Mouse (Mus musculus): Measurements from ENCODE around the gene Fam196a. TPM values are rescaled to one million over a fixed set of nuclear protein-coding genes. Genes with fewer than 3 reads are reported as not detected.

The Fam196a gene
- polyA plus RNA-seq, 1 experiment from 2014 or later: 1.3 TPM

DNA sequence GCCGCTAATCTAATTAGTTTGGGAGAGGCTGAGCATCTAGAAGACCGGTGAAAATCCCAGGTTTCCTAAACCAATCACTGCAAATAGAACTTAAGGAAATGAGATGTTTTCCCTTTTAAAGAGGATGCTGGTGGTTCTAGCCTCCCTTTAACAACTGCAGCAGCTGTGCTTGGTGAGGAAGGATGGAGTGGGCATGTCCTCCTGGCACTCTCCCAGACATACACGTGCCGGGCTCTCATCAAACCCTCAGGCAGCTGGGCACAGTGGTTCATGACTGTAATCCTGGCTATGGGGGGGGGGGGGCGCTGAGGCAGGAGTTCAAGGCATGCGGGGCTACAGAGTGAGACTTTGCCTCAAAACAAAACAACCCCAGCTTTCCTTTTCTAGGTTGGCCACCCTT is 4.8 kb upstream of the Fam196a start:
- H3K27ac ChIP-seq (ENCODE audit: low read length): no peak overlapping the region
- H3K4me3 ChIP-seq (ENCODE audit: low read depth, low read length): no peak overlapping the region
- H3K9me3 ChIP-seq (ENCODE audit: low read length): no peaks in the 10 kb centered on the region
- DNase-seq (ENCODE audit: low spot score) (no peak), ATAC-seq (no peak)
- no peak overlapping the region for H3K9ac ChIP-seq (replicated peaks; ENCODE audit: low read depth)
- TF ChIP-seq EP300 (IDR thresholded peaks at IDR 0.05): no peak
- TF ChIP-seq CTCF (IDR thresholded peaks at IDR 0.05): no peak
- H3K4me1 ChIP-seq (ENCODE audit: insufficient read depth, low read depth, low read length): no peaks in the 10 kb centered on the region
- no peaks in the 10 kb centered on the region for H3K36me3 ChIP-seq (ENCODE audit: insufficient read depth, low read length)
- no peaks in the 10 kb centered on the region for H3K27me3 ChIP-seq (replicated peaks; ENCODE audit: insufficient read depth, low read length)
- 63% methylated on average over 6 of the region's 6 CpGs for WGBS
- H3K4me2 ChIP-seq (replicated peaks; ENCODE audit: low read depth, low read length): no peak overlapping the region

DNA sequence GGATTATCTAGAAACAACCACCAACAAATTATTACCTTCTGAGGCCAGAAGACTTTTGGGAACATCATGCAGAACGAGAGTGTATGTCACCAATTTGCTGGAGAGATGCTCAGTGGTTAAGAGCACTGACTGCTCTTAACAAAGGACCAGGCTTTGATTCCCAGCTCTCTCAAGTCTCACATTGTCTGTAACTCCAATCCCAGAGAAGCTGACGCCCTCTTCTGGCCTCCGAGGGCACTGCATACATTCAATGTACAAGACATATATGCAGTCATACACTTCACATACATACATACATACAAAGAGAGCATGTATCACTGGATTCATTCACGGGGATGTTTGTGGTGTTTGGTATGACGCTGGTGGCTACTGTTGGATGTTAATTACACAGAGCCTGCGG is 3.7 kb upstream of the Fam196a start:
- H3K9me3 ChIP-seq (ENCODE audit: low read length): no peaks in the 10 kb centered on the region
- H3K4me1 ChIP-seq (ENCODE audit: insufficient read depth, low read depth, low read length): peaks cover 9% of the 10 kb centered on the region
- no peak overlapping the region for H3K27ac ChIP-seq (ENCODE audit: low read length)
- no peak overlapping the region for H3K9ac ChIP-seq (replicated peaks; ENCODE audit: low read depth)
- 0 out of 2 replicates have a peak, but pooled peaks cover 7% of the 10 kb centered on the region for H3K27me3 ChIP-seq (replicated peaks; ENCODE audit: insufficient read depth, low read length)
- H3K36me3 ChIP-seq (ENCODE audit: insufficient read depth, low read length): no peaks in the 10 kb centered on the region
- TF ChIP-seq CTCF (IDR thresholded peaks at IDR 0.05) (no peak), EP300 (IDR thresholded peaks at IDR 0.05) (no peak)
- no peak overlapping the region for H3K4me3 ChIP-seq (ENCODE audit: low read depth, low read length)
- DNase-seq (ENCODE audit: low spot score) (no peak), ATAC-seq (no peak)
- no peak overlapping the region for H3K4me2 ChIP-seq (replicated peaks; ENCODE audit: low read depth, low read length)
- WGBS: 97% methylated on average over 6 of the region's 6 CpGs

GRCm38 (mm10) chr7:134937471-134937926 is 731 bp downstream of the Fam196a start:
- H3K4me1 ChIP-seq (ENCODE audit: insufficient read depth, low read depth, low read length): peaks cover 11% of the 10 kb centered on the region
- DNase-seq (ENCODE audit: low spot score) (no peak), ATAC-seq (peak; percentile 18)
- no peaks in the 10 kb centered on the region for H3K9me3 ChIP-seq (ENCODE audit: low read length)
- H3K4me2 ChIP-seq (replicated peaks; ENCODE audit: low read depth, low read length): peak overlapping the region; percentile 88
- H3K36me3 ChIP-seq (ENCODE audit: insufficient read depth, low read length): no peaks in the 10 kb centered on the region
- H3K4me3 ChIP-seq (ENCODE audit: low read depth, low read length): peak overlapping the region; percentile 41
- H3K9ac ChIP-seq (replicated peaks; ENCODE audit: low read depth): no peak overlapping the region
- 0 out of 2 replicates have a peak, but pooled peaks cover 10% of the 10 kb centered on the region for H3K27me3 ChIP-seq (replicated peaks; ENCODE audit: insufficient read depth, low read length)
- no peak overlapping the region for H3K27ac ChIP-seq (ENCODE audit: low read length)
- 2% methylated on average over 33 of the region's 37 CpGs for WGBS
- no peak for TF ChIP-seq EP300 (IDR thresholded peaks at IDR 0.05)
- TF ChIP-seq CTCF (IDR thresholded peaks at IDR 0.05): no peak

DNA sequence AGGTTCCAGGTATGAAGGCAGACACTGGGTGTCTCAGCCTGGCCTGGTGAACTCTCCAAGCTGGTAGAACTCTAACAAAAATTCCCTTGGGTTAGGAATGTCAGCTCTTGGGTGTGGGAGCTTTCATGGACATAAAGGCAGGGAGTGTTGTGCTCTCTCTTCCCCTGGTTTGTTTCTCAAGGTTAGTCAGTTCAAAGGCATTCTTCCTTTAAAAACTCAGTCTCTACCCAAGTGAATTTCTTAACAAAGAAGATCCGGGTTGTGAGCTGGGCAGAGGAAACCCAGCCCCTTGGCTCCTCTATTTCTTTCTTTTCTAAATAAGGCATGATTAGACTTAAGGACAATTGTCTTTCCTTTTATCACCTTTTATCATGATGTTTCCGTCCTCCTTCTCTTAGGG is 6.3 kb downstream of the Fam196a start:
- Histone ChIP-seq H3K27me3 (replicated peaks; ENCODE audit: insufficient read depth, low read length) (0 out of 2 replicates have a peak, but pooled peaks cover 3% of the 10 kb centered on the region), H3K4me2 (replicated peaks; ENCODE audit: low read depth, low read length) (no peak overlapping the region), H3K36me3 (ENCODE audit: insufficient read depth, low read length) (no peaks in the 10 kb centered on the region), H3K4me1 (ENCODE audit: insufficient read depth, low read depth, low read length) (peaks cover 2% of the 10 kb centered on the region), H3K9me3 (ENCODE audit: low read length) (no peaks in the 10 kb centered on the region), H3K27ac (ENCODE audit: low read length) (no peak overlapping the region), H3K4me3 (ENCODE audit: low read depth, low read length) (no peak overlapping the region), H3K9ac (replicated peaks; ENCODE audit: low read depth) (no peak overlapping the region)
- DNase-seq (ENCODE audit: low spot score): no peak
- no peak for ATAC-seq
- WGBS: 64% methylated on average over 2 of the region's 2 CpGs
- TF ChIP-seq EP300 (IDR thresholded peaks at IDR 0.05) (no peak), CTCF (IDR thresholded peaks at IDR 0.05) (no peak)

DNA sequence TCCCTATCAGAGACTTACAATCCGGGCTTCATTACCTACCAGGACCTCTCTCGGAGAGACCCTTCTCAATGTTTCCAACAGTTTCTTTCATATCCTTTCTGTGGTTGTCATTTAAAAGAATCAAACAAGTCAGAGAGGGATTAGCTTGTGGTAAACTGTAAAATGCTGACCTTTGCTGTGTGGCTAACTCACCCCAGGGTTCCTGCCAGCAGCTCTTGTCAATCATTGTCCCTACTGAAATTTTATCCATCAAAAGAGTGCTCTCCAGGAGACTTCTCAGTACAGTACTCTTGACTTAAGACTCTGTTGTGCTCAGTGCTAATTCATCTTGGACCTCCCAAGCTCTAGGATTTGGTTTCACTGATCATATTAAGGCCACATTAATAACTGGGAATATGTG is 36.2 kb downstream of the Fam196a start:
- no peak overlapping the region for H3K4me3 ChIP-seq (ENCODE audit: low read depth, low read length)
- ATAC-seq: no peak
- 90% methylated on average over 2 of the region's 2 CpGs for WGBS

DNA sequence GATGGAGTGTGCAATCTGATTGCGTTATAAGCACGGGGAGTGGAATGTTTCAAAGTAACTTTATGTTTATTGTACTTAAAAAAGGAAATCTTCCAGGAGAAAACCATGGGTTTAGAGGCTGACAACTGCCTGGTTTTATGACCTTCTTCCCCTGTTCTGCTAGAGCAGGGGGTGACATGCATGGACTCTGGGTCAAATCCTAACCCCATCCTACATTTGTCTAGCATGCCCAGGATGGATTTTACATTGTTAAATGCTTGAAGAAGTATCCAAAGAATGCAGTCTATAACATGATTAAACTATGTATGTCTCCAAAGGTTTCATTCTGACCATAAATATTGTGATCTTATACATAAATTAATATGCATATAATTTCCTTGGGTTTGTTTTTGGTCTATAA is 38.8 kb downstream of the Fam196a start:
- Histone ChIP-seq H3K4me3 (ENCODE audit: low read depth, low read length) (no peak overlapping the region), H3K36me3 (ENCODE audit: insufficient read depth, low read length) (0 out of 2 replicates have a peak, but pooled peaks cover 4% of the 10 kb centered on the region), H3K4me2 (replicated peaks; ENCODE audit: low read depth, low read length) (no peak overlapping the region), H3K27ac (ENCODE audit: low read length) (no peak overlapping the region), H3K27me3 (replicated peaks; ENCODE audit: insufficient read depth, low read length) (no peaks in the 10 kb centered on the region), H3K9ac (replicated peaks; ENCODE audit: low read depth) (no peak overlapping the region), H3K4me1 (ENCODE audit: insufficient read depth, low read depth, low read length) (no peaks in the 10 kb centered on the region), H3K9me3 (ENCODE audit: low read length) (no peaks in the 10 kb centered on the region)
- TF ChIP-seq CTCF (IDR thresholded peaks at IDR 0.05) (no peak), EP300 (IDR thresholded peaks at IDR 0.05) (no peak)
- ATAC-seq: no peak
- WGBS: 67% methylated on average over 2 of the region's 2 CpGs
- DNase-seq (ENCODE audit: low spot score): no peak

More for the DNA sequence above, 36.2 kb downstream of the Fam196a start:
- Histone ChIP-seq H3K4me1 (ENCODE audit: insufficient read depth, low read depth, low read length) (no peaks in the 10 kb centered on the region), H3K36me3 (ENCODE audit: insufficient read depth, low read length) (0 out of 2 replicates have a peak, but pooled peaks cover 4% of the 10 kb centered on the region), H3K9me3 (ENCODE audit: low read length) (no peaks in the 10 kb centered on the region), H3K27me3 (replicated peaks; ENCODE audit: insufficient read depth, low read length) (no peaks in the 10 kb centered on the region), H3K27ac (ENCODE audit: low read length) (no peak overlapping the region), H3K9ac (replicated peaks; ENCODE audit: low read depth) (no peak overlapping the region), H3K4me2 (replicated peaks; ENCODE audit: low read depth, low read length) (no peak overlapping the region)
- DNase-seq (ENCODE audit: low spot score): no peak
- no peak for TF ChIP-seq EP300 (IDR thresholded peaks at IDR 0.05)

DNA sequence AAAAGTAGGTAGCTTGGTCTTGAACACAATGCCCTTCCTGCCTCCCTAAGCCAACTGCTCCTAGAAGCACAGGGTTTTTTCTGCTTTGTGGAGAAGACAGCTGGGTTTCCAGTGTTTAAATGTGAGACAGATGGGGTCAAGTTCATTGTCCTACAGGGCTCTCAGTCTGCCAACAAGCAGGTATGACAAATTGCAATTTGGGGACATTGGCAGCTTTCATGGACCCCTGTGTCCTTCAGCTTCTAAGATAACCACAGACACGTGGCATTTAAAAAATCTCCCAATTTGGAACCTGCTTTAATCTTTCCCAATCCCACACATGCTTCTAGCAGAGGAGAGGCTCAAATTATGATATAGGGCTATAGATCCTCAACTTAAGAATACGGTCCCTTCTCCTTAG is 43.6 kb downstream of the Fam196a start:
- Histone ChIP-seq H3K4me2 (replicated peaks; ENCODE audit: low read depth, low read length) (no peak overlapping the region), H3K27ac (ENCODE audit: low read length) (no peak overlapping the region), H3K27me3 (replicated peaks; ENCODE audit: insufficient read depth, low read length) (no peaks in the 10 kb centered on the region), H3K4me3 (ENCODE audit: low read depth, low read length) (no peak overlapping the region), H3K9ac (replicated peaks; ENCODE audit: low read depth) (no peak overlapping the region), H3K36me3 (ENCODE audit: insufficient read depth, low read length) (0 out of 2 replicates have a peak, but pooled peaks cover 4% of the 10 kb centered on the region), H3K9me3 (ENCODE audit: low read length) (no peaks in the 10 kb centered on the region), H3K4me1 (ENCODE audit: insufficient read depth, low read depth, low read length) (no peaks in the 10 kb centered on the region)
- no peak for TF ChIP-seq CTCF (IDR thresholded peaks at IDR 0.05)
- no peak for TF ChIP-seq EP300 (IDR thresholded peaks at IDR 0.05)
- DNase-seq (ENCODE audit: low spot score) (no peak), ATAC-seq (no peak)
- 83% methylated on average over 2 of the region's 2 CpGs for WGBS

Data from lung, postnatal 0 days (tissue).